Mouse (Mus musculus) neural tube, embryonic 11.5 days (tissue): Measurements from ENCODE around the gene Hmg20a. TPM values are rescaled to one million over a fixed set of nuclear protein-coding genes. Genes with fewer than 3 reads are reported as not detected.

Source experiments
- ATAC-seq: fragments of 200-750 bp; cut with Nextera tagmentation; 2 replicates; pipeline ENCODE4 v1.8.0; 2017; ENCODE audit warnings: moderate number of reproducible peaks, mild to moderate bottlenecking, moderate TSS enrichment, moderate library complexity; ENCODE audit not compliant: insufficient read depth, low FRiP score, low TSS enrichment
- DNase-seq: peaks from one replicate; pipeline ENCODE4 v3.0.0-alpha.2; 2015; ENCODE audit warnings: low spot score
- H3K27ac ChIP-seq: fragments of 300-500 bp; sonication (generic); 2 replicates; pipeline ENCODE4 v1.5.1; 2014; ENCODE audit warnings: low read depth, mild to moderate bottlenecking, low read length
- H3K27me3 ChIP-seq: fragments of 300-500 bp; sonication (generic); 2 replicates; pipeline ENCODE4 v1.6.1; 2014; ENCODE audit warnings: mild to moderate bottlenecking, low read length, mixed read lengths; ENCODE audit not compliant: control insufficient read depth, insufficient read depth
- H3K36me3 ChIP-seq: fragments of 300-500 bp; sonication (generic); 2 replicates; pipeline ENCODE4 v1.6.1; 2014; ENCODE audit warnings: mild to moderate bottlenecking, low read length, moderate library complexity, mixed read lengths; ENCODE audit not compliant: control insufficient read depth, insufficient read depth
- H3K4me1 ChIP-seq: fragments of 300-500 bp; sonication (generic); 2 replicates; pipeline ENCODE4 v1.6.1; 2014; ENCODE audit warnings: low read length, mixed read lengths; ENCODE audit not compliant: control insufficient read depth, insufficient read depth
- H3K4me2 ChIP-seq: fragments of 300-500 bp; sonication (generic); 2 replicates; pipeline ENCODE4 v1.6.1; 2014; ENCODE audit warnings: low read depth, mild to moderate bottlenecking, moderate library complexity
- H3K4me3 ChIP-seq: fragments of 300-500 bp; sonication (generic); 2 replicates; pipeline ENCODE4 v1.5.1; 2014; ENCODE audit warnings: low read depth, low read length
- H3K9ac ChIP-seq: fragments of 300-500 bp; sonication (generic); 2 replicates; pipeline ENCODE4 v1.6.1; 2014; ENCODE audit warnings: mild to moderate bottlenecking, low read length
- H3K9me3 ChIP-seq: fragments of 300-500 bp; sonication (generic); 2 replicates; pipeline ENCODE4 v1.6.1; 2016; ENCODE audit warnings: low read length; ENCODE audit not compliant: control insufficient read depth
- WGBS: fragments of 180-500 bp; shearing (Covaris S2); extraction: QIAGEN DNeasy Blood & Tissue Kit; methylation state at CpG from one replicate; pipeline ENCODE4 v1.1.7; 2014; 5-methylcytosine and 5-hydroxymethylcytosine counted together
- polyA plus RNA-seq: library from polyadenylated mRNA; unstranded; fragments of >200 nt; fragmentation: Nextera tagmentation; extraction: Ambion mirVana; gene quantifications from 2 replicates; pipeline ENCODE4 v1.2.1, GENCODE M21; 2014

The Hmg20a gene
- polyA plus RNA-seq, 1 experiment from 2014 or later: 68.2 TPM

- DNase-seq (no peak), ATAC-seq (no peak)
- H3K4me1 ChIP-seq: no peaks in the 10 kb centered on the region
- no peaks in the 10 kb centered on the region for H3K9me3 ChIP-seq
- 89% methylated on average over 4 of the region's 4 CpGs for WGBS
- H3K4me2 ChIP-seq: no peak overlapping the region
- no peaks in the 10 kb centered on the region for H3K27me3 ChIP-seq
- no peak overlapping the region for H3K9ac ChIP-seq
- no peak overlapping the region for H3K27ac ChIP-seq
- no peak overlapping the region for H3K4me3 ChIP-seq
- no peaks in the 10 kb centered on the region; the same call in 1 of the 2 replicates for H3K36me3 ChIP-seq
These were observed 64.2 kb downstream of the Hmg20a start for GRCm38 (mm10) chr9:56482623-56483022.

- Histone ChIP-seq H3K4me3 (no peak overlapping the region), H3K9me3 (no peaks in the 10 kb centered on the region), H3K27me3 (no peaks in the 10 kb centered on the region), H3K27ac (no peak overlapping the region), H3K4me1 (no peaks in the 10 kb centered on the region), H3K4me2 (no peak overlapping the region), H3K9ac (no peak overlapping the region), H3K36me3 (peaks cover under 1% of the 10 kb centered on the region)
- ATAC-seq: no peak
- 72% methylated on average over 1 of the region's 1 CpGs for WGBS
- DNase-seq: no peak
These were observed 67.0 kb downstream of the Hmg20a start for GRCm38 (mm10) chr9:56485423-56485822.

- no peaks in the 10 kb centered on the region for H3K4me1 ChIP-seq
- no peak overlapping the region for H3K4me3 ChIP-seq
- peaks cover 6% of the 10 kb centered on the region for H3K36me3 ChIP-seq
- H3K4me2 ChIP-seq: no peak overlapping the region
- no peak overlapping the region for H3K27ac ChIP-seq
- WGBS: 93% methylated on average over 3 of the region's 3 CpGs
- no peak for DNase-seq
- no peaks in the 10 kb centered on the region for H3K9me3 ChIP-seq
- no peak overlapping the region for H3K9ac ChIP-seq
- ATAC-seq: no peak
- H3K27me3 ChIP-seq: no peaks in the 10 kb centered on the region
These were observed 67.7 kb downstream of the Hmg20a start for GRCm38 (mm10) chr9:56486158-56486557.

DNA sequence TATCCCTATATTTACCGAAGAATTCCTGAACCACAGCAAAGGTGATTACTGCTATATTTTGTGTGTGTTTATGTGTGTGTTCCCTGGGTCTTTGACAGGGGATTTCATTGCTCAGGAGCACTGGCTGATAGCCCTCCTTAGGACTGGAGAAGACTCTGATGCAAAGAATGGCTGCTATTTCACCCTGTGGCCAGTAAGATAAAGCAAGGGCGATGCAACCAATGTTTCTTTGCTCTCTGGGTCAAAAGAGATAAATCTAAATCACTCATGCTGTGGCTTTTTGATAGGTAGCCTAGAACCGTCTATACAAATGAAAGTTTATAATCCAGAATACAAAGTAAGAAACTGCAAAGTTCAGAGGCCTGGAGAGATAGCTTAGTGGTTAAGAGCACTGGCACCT lies 69.2 kb downstream of the Hmg20a start:
- Histone ChIP-seq H3K4me1 (no peaks in the 10 kb centered on the region), H3K36me3 (peaks cover 6% of the 10 kb centered on the region), H3K4me3 (no peak overlapping the region), H3K9me3 (no peaks in the 10 kb centered on the region), H3K9ac (no peak overlapping the region), H3K4me2 (no peak overlapping the region), H3K27ac (no peak overlapping the region), H3K27me3 (no peaks in the 10 kb centered on the region)
- WGBS: 93% methylated on average over 3 of the region's 3 CpGs
- no peak for ATAC-seq
- DNase-seq: no peak

DNA sequence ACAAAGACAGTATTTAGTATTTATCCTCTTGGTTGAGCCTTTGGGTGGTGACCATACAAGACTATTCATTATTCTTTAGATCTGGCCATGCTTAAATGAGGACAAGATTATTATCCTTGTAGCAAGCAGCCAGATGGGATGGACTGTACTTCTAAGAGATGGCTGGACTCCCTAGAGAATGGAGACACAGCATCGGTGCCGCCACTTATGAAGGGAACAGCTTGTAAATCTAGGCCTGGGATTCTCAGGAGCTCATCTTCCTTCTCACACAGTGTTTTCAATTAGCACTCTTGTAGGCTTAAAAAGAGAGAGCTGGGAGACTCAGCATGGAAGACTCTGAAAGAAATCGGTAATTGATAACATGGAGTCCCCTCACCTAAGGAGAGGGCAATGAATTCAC lies 74.0 kb downstream of the Hmg20a start:
- no peaks in the 10 kb centered on the region for H3K27me3 ChIP-seq
- peaks cover 6% of the 10 kb centered on the region for H3K36me3 ChIP-seq
- H3K27ac ChIP-seq: no peak overlapping the region
- no peak overlapping the region for H3K9ac ChIP-seq
- DNase-seq (no peak), ATAC-seq (no peak)
- no peaks in the 10 kb centered on the region for H3K9me3 ChIP-seq
- 90% methylated on average over 3 of the region's 3 CpGs for WGBS
- no peak overlapping the region for H3K4me2 ChIP-seq
- H3K4me1 ChIP-seq: no peaks in the 10 kb centered on the region
- H3K4me3 ChIP-seq: no peak overlapping the region

DNA sequence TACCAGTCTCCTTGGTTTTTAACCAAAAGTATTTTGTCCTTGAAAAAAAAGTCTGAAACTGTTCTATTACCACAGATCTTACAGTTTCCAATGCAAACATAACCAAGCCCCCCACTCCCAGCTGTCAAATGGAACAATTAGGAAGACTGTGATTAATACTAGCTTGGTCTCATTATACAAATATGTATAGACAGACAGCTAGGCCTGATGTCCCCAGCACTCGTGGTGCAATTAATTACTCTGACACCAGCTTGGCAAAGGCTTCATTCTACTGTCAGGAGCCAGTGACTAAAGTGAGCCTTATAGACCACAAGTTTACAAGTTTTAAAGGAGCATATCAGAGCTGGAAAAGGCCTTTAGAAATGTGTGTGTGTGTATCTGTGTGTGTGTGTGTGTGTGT lies 74.5 kb downstream of the Hmg20a start:
- 51% methylated on average over 1 of the region's 1 CpGs for WGBS
- Histone ChIP-seq H3K27me3 (no peaks in the 10 kb centered on the region), H3K4me2 (no peak overlapping the region), H3K9ac (no peak overlapping the region), H3K9me3 (no peaks in the 10 kb centered on the region), H3K27ac (no peak overlapping the region), H3K36me3 (peaks cover 6% of the 10 kb centered on the region), H3K4me3 (no peak overlapping the region), H3K4me1 (no peaks in the 10 kb centered on the region)
- DNase-seq: no peak
- no peak for ATAC-seq

- Histone ChIP-seq H3K4me1 (no peaks in the 10 kb centered on the region), H3K9ac (no peak overlapping the region), H3K27me3 (no peaks in the 10 kb centered on the region), H3K36me3 (peaks cover 6% of the 10 kb centered on the region; the same call in 1 of the 2 replicates), H3K4me2 (no peak overlapping the region), H3K27ac (no peak overlapping the region), H3K4me3 (no peak overlapping the region), H3K9me3 (no peaks in the 10 kb centered on the region)
- ATAC-seq (no peak), DNase-seq (no peak)
- WGBS: 58% methylated on average over 7 of the region's 7 CpGs
These were observed 76.7 kb downstream of the Hmg20a start for GRCm38 (mm10) chr9:56495088-56495487.

GRCm38 (mm10) chr9:56495795-56496232 lies 77.4 kb downstream of the Hmg20a start:
- peaks cover under 1% of the 10 kb centered on the region; the same call in 1 of the 2 replicates for H3K36me3 ChIP-seq
- WGBS: 59% methylated on average over 5 of the region's 5 CpGs

GRCm38 (mm10) chr9:56496567-56496966 lies 78.2 kb downstream of the Hmg20a start:
- Histone ChIP-seq H3K27me3 (no peaks in the 10 kb centered on the region), H3K36me3 (no peaks in the 10 kb centered on the region), H3K9me3 (no peaks in the 10 kb centered on the region), H3K4me3 (no peak overlapping the region), H3K4me1 (no peaks in the 10 kb centered on the region), H3K27ac (no peak overlapping the region), H3K9ac (no peak overlapping the region), H3K4me2 (no peak overlapping the region)
- 93% methylated on average over 5 of the region's 5 CpGs for WGBS
- DNase-seq (no peak), ATAC-seq (no peak)

More at GRCm38 (mm10) chr9:56495795-56496232, 77.4 kb downstream of the Hmg20a start:
- Histone ChIP-seq H3K4me3 (no peak overlapping the region), H3K9ac (no peak overlapping the region), H3K27ac (no peak overlapping the region), H3K27me3 (no peaks in the 10 kb centered on the region), H3K4me2 (no peak overlapping the region), H3K4me1 (no peaks in the 10 kb centered on the region), H3K9me3 (no peaks in the 10 kb centered on the region)
- ATAC-seq: no peak
- DNase-seq: no peak
